Mouse (Mus musculus): Measurements from ENCODE around the gene Xlr4a. TPM values are rescaled to one million over a fixed set of nuclear protein-coding genes. Genes with fewer than 3 reads are reported as not detected.
"Not testable (repeated sequence)": the region's sequence is repeated elsewhere in the genome, so short reads cannot be mapped to it uniquely, and the experiment has no call there.

The Xlr4a gene
- 0.86 and 1.1 TPM in 2 replicates for polyA plus RNA-seq (2015; fragmentation: Nextera tagmentation; extraction: Ambion mirVana)

- H3K4me2 ChIP-seq; H3K27me3 ChIP-seq; ATAC-seq (ENCODE audit: insufficient number of reproducible peaks, low FRiP score, low TSS enrichment, low read depth); H3K27ac ChIP-seq; H3K9me3 ChIP-seq; H3K4me3 ChIP-seq; H3K36me3 ChIP-seq; H3K9ac ChIP-seq; H3K4me1 ChIP-seq: not testable (repeated sequence)
- 84% methylated on average over 19 of the region's 19 CpGs for WGBS
Measured at GRCm38 (mm10) chrX:73082267-73083055, at the start of gene Xlr4a. TSS of gene Xlr4a (minus strand) at chrX:73082478.

- not testable (repeated sequence) for H3K4me1 ChIP-seq; H3K27ac ChIP-seq; H3K9ac ChIP-seq; H3K4me2 ChIP-seq; ATAC-seq (ENCODE audit: insufficient number of reproducible peaks, low FRiP score, low TSS enrichment, low read depth); H3K4me3 ChIP-seq; H3K9me3 ChIP-seq; H3K27me3 ChIP-seq; H3K36me3 ChIP-seq
- WGBS = no CpG with 5 or more reads among the region's 12 CpGs
Measured at GRCm38 (mm10) chrX:73122859-73123829, 40.9 kb upstream of the Xlr4a start.

- H3K27me3 ChIP-seq; H3K36me3 ChIP-seq; H3K4me2 ChIP-seq; H3K27ac ChIP-seq; H3K4me3 ChIP-seq; H3K9me3 ChIP-seq; ATAC-seq (ENCODE audit: insufficient number of reproducible peaks, low FRiP score, low TSS enrichment, low read depth); H3K4me1 ChIP-seq; H3K9ac ChIP-seq: not testable (repeated sequence)
- no CpG with 5 or more reads among the region's 7 CpGs for WGBS
Measured at GRCm38 (mm10) chrX:73116747-73117146, 34.5 kb upstream of the Xlr4a start, which contains the start of gene Gm14685. TSS of gene Gm14685 (plus strand) at chrX:73117047.

GRCm38 (mm10) chrX:73096941-73097508, 14.7 kb upstream of the Xlr4a start, which contains the start of gene Xlr3a:
TSS of gene Xlr3a (minus strand) at chrX:73097095.
- H3K4me2 ChIP-seq; H3K4me3 ChIP-seq; H3K9me3 ChIP-seq; H3K27ac ChIP-seq; H3K36me3 ChIP-seq; ATAC-seq (ENCODE audit: insufficient number of reproducible peaks, low FRiP score, low TSS enrichment, low read depth); H3K9ac ChIP-seq; H3K4me1 ChIP-seq; H3K27me3 ChIP-seq: not testable (repeated sequence)
- 62% methylated on average over 13 of the region's 13 CpGs for WGBS

- H3K27ac ChIP-seq; H3K9ac ChIP-seq; H3K9me3 ChIP-seq; H3K4me2 ChIP-seq; ATAC-seq (ENCODE audit: insufficient number of reproducible peaks, low FRiP score, low TSS enrichment, low read depth); H3K36me3 ChIP-seq; H3K4me3 ChIP-seq: not testable (repeated sequence)
- H3K4me1 ChIP-seq = peaks cover 10% of the 10 kb centered on the region; the same call in 1 of the 2 replicates
- WGBS = 40% methylated on average over 1 of the region's 5 CpGs
- H3K27me3 ChIP-seq = peaks cover 13% of the 10 kb centered on the region; the same call in 1 of the 2 replicates
Measured at GRCm38 (mm10) chrX:73066765-73067312, 15.4 kb downstream of the Xlr4a start.

GRCm38 (mm10) chrX:73064415-73064793, 17.9 kb downstream of the Xlr4a start, which contains the start of gene Pnma3:
TSS of gene Pnma3 (plus strand) at chrX:73064787.
- 33% methylated on average over 7 of the region's 7 CpGs for WGBS
- peaks cover 13% of the 10 kb centered on the region; the same call in 1 of the 2 replicates for H3K27me3 ChIP-seq
- no peaks in the 10 kb centered on the region for H3K36me3 ChIP-seq
- peak within 1 kb of the TSS; percentile 38 for H3K4me2 ChIP-seq
- no peaks in the 10 kb centered on the region for H3K9me3 ChIP-seq
- H3K27ac ChIP-seq = no peak within 1 kb of the TSS
- no peak for ATAC-seq (ENCODE audit: insufficient number of reproducible peaks, low FRiP score, low TSS enrichment, low read depth)
- H3K4me3 ChIP-seq = peak within 1 kb of the TSS; percentile 10; the same call in 1 of the 2 replicates
- no peak within 1 kb of the TSS for H3K9ac ChIP-seq
- peaks cover 10% of the 10 kb centered on the region; the same call in 1 of the 2 replicates for H3K4me1 ChIP-seq

- no peak for ATAC-seq (ENCODE audit: insufficient number of reproducible peaks, low FRiP score, low TSS enrichment, low read depth)
- Histone ChIP-seq H3K9ac (no peak overlapping the region), H3K9me3 (no peaks in the 10 kb centered on the region)
Measured at GRCm38 (mm10) chrX:73063512-73064414, 18.5 kb downstream of the Xlr4a start.

GRCm38 (mm10) chrX:73062323-73062722, 20.0 kb downstream of the Xlr4a start:
- WGBS = 42% methylated on average over 5 of the region's 5 CpGs
- H3K27me3 ChIP-seq = peaks cover 11% of the 10 kb centered on the region; the same call in 1 of the 2 replicates

More at GRCm38 (mm10) chrX:73063512-73064414, 18.5 kb downstream of the Xlr4a start:
- Histone ChIP-seq H3K4me1 (peaks cover 10% of the 10 kb centered on the region; the same call in 1 of the 2 replicates), H3K4me3 (peak overlapping the region; percentile 10; the same call in 1 of the 2 replicates), H3K27me3 (peaks cover 13% of the 10 kb centered on the region; the same call in 1 of the 2 replicates), H3K36me3 (no peaks in the 10 kb centered on the region), H3K4me2 (peak overlapping the region; percentile 38), H3K27ac (no peak overlapping the region)
- WGBS = 38% methylated on average over 24 of the region's 24 CpGs

GRCm38 (mm10) chrX:73061528-73061927, 20.8 kb downstream of the Xlr4a start:
- no peak for ATAC-seq (ENCODE audit: insufficient number of reproducible peaks, low FRiP score, low TSS enrichment, low read depth)
- WGBS = 82% methylated on average over 1 of the region's 1 CpGs
- Histone ChIP-seq H3K4me3 (no peak overlapping the region), H3K4me1 (peaks cover 10% of the 10 kb centered on the region; the same call in 1 of the 2 replicates), H3K27ac (no peak overlapping the region), H3K36me3 (no peaks in the 10 kb centered on the region), H3K4me2 (no peak overlapping the region), H3K27me3 (peaks cover 11% of the 10 kb centered on the region; the same call in 1 of the 2 replicates), H3K9ac (no peak overlapping the region), H3K9me3 (no peaks in the 10 kb centered on the region)

More at GRCm38 (mm10) chrX:73062323-73062722, 20.0 kb downstream of the Xlr4a start:
- no peak for ATAC-seq (ENCODE audit: insufficient number of reproducible peaks, low FRiP score, low TSS enrichment, low read depth)
- no peak overlapping the region for H3K4me3 ChIP-seq
- no peaks in the 10 kb centered on the region for H3K9me3 ChIP-seq
- H3K9ac ChIP-seq = no peak overlapping the region
- H3K4me1 ChIP-seq = peaks cover 10% of the 10 kb centered on the region; the same call in 1 of the 2 replicates
- no peak overlapping the region for H3K27ac ChIP-seq
- no peak overlapping the region for H3K4me2 ChIP-seq
- H3K36me3 ChIP-seq = no peaks in the 10 kb centered on the region

GRCm38 (mm10) chrX:73053860-73054563, 28.3 kb downstream of the Xlr4a start:
- Histone ChIP-seq H3K27me3 (no peaks in the 10 kb centered on the region), H3K9me3 (no peaks in the 10 kb centered on the region), H3K27ac (no peak overlapping the region), H3K4me1 (no peaks in the 10 kb centered on the region), H3K4me2 (peak overlapping the region; percentile 34; the same call in 1 of the 2 replicates), H3K36me3 (no peaks in the 10 kb centered on the region), H3K4me3 (peak overlapping the region; percentile 11), H3K9ac (no peak overlapping the region)
- WGBS = 16% methylated on average over 14 of the region's 14 CpGs
- peak; percentile 84 for ATAC-seq (ENCODE audit: insufficient number of reproducible peaks, low FRiP score, low TSS enrichment, low read depth)
